Mouse (Mus musculus) liver, postnatal 0 days (tissue): Measurements from ENCODE around the gene Dmc1.

ENCODE experiments used
- CTCF ChIP-seq: sonication (generic); IDR thresholded peaks from 2 replicates; pipeline ENCODE4 v1.5.1; 2016; ENCODE audit warnings: antibody characterized with exemption, low read depth
- EP300 ChIP-seq: IDR thresholded peaks from 2 replicates; pipeline ENCODE4 v1.6.1; 2016; ENCODE audit warnings: antibody characterized with exemption, low read depth, mild to moderate bottlenecking

- TF ChIP-seq EP300 (no peak), CTCF (no peak)
Observed at GRCm38 (mm10) chr15:79548226-79548625, 56.7 kb downstream of the Dmc1 start.
